Mouse (Mus musculus) T-helper 17 cell (primary cell): Measurements from ENCODE around the gene Tspan31.
"Not testable (repeated sequence)": the region's sequence is repeated elsewhere in the genome, so short reads cannot be mapped to it uniquely, and the experiment has no call there.

Experiments used
- in situ Hi-C, 2 experiments: fragments of 300-600 bp; cut with MboI, MseI; formaldehyde crosslinking; loops; 1 replicate in 1 of 2; 2 replicates in 1 of 2; pipeline ENCODE4 v1.15.1; 2025; ENCODE audit warnings: high pct_unique_total_duplicates in 2 of 2

Tspan31 gene

GRCm38 (mm10) chr10:127085052-127085451 lies 15.0 kb upstream of the Tspan31 start:
- in situ Hi-C loops = no loop called here

- in situ Hi-C loops = no loop called here
These were observed 13.8 kb upstream of the Tspan31 start for GRCm38 (mm10) chr10:127083915-127084306.

GRCm38 (mm10) chr10:127083292-127083914 lies 13.3 kb upstream of the Tspan31 start:
- in situ Hi-C loops = no loop called here

GRCm38 (mm10) chr10:127081996-127082620 lies 12.0 kb upstream of the Tspan31 start:
- in situ Hi-C loops = no loop called here

GRCm38 (mm10) chr10:127080901-127081780 lies 11.1 kb upstream of the Tspan31 start:
- in situ Hi-C loops = no loop called here

GRCm38 (mm10) chr10:127079665-127080391 lies 9.8 kb upstream of the Tspan31 start:
- in situ Hi-C loops = loop anchor here in 1 of 2 experiments (5.0 kb wide), 1 partner anchor 92 kb away; no protein-coding TSS in a partner anchor

- in situ Hi-C loops = loop anchor here in 1 of 2 experiments (5.0 kb wide), 1 partner anchor 93 kb away; no protein-coding TSS in a partner anchor
These were observed 8.9 kb upstream of the Tspan31 start for GRCm38 (mm10) chr10:127078677-127079575.

- in situ Hi-C loops = loop anchor here in 1 of 2 experiments (5.0 kb wide), 1 partner anchor 94 kb away; no protein-coding TSS in a partner anchor
These were observed 8.1 kb upstream of the Tspan31 start for GRCm38 (mm10) chr10:127078001-127078676.

- in situ Hi-C loops = loop anchor here in 1 of 2 experiments (5.0 kb wide), 1 partner anchor 95 kb away; no protein-coding TSS in a partner anchor
These were observed 7.5 kb upstream of the Tspan31 start for GRCm38 (mm10) chr10:127077515-127077914.

- in situ Hi-C loops = loop anchor here in 1 of 2 experiments (5.0 kb wide), 1 partner anchor 96 kb away; no protein-coding TSS in a partner anchor
These were observed 6.0 kb upstream of the Tspan31 start for GRCm38 (mm10) chr10:127076082-127076481.

- in situ Hi-C loops = loop anchor here in 1 of 2 experiments (5.0 kb wide), 1 partner anchor 97 kb away; no protein-coding TSS in a partner anchor
These were observed 5.6 kb upstream of the Tspan31 start for GRCm38 (mm10) chr10:127075651-127076050.

GRCm38 (mm10) chr10:127075080-127075479 lies 5.0 kb upstream of the Tspan31 start, which contains the start of gene Agap2:
Agap2 (plus strand) TSS chr10:127075284.
- in situ Hi-C loops = loop anchor here in 1 of 2 experiments (5.0 kb wide), 1 partner anchor 97 kb away; no protein-coding TSS in a partner anchor

GRCm38 (mm10) chr10:127073981-127074380 lies 3.9 kb upstream of the Tspan31 start:
- in situ Hi-C loops = no loop called here

- in situ Hi-C loops = not testable (repeated sequence)
These were observed 2.9 kb upstream of the Tspan31 start for GRCm38 (mm10) chr10:127072969-127073368.

GRCm38 (mm10) chr10:127072270-127072669 lies 2.2 kb upstream of the Tspan31 start:
- in situ Hi-C loops = not testable (repeated sequence)

GRCm38 (mm10) chr10:127071203-127071602 lies 1.1 kb upstream of the Tspan31 start:
- in situ Hi-C loops = no loop called here

- in situ Hi-C loops = loop anchor here in 1 of 2 experiments (10.0 kb wide), 1 partner anchor 605 kb away; no protein-coding TSS in a partner anchor
These were observed 529 bp downstream of the Tspan31 start for GRCm38 (mm10) chr10:127069281-127070189.
